Mouse (Mus musculus): Measurements from ENCODE around the gene Cxcr1. TPM values are rescaled to one million over a fixed set of nuclear protein-coding genes. Genes with fewer than 3 reads are reported as not detected.
A peak's percentile ranks its signal among the peaks of the same experiment; 100 is the strongest.

The Cxcr1 gene
- total and polyA plus RNA-seq, 3 experiments = not detected

DNA sequence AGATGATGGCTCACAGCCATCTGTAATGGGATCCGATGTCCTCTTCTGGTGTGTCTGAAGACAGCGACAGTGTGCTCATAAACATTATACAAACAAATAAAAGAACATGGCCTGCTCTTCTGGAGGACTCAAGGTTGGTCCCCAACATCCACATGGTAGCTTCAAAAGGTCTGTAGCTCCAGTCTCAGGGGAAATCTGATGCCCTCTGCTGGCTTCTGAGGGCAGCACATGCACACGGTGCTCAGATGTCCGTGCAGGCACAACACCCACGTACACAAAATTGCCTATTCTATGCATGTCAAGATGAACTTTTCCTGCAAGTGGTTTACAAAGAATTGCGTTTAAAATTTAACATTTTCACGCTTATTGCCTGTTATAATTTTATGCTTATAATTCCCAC, 1.5 kb upstream of the Cxcr1 start:
- TF ChIP-seq POLR2A (IDR thresholded peaks at IDR 0.05; ENCODE audit: insufficient read depth, low read depth, low read length) = no peak
- peak; percentile 76 for TF ChIP-seq CTCF (IDR thresholded peaks at IDR 0.05)
- no peak overlapping the region for H3K27ac ChIP-seq
- intact Hi-C loops (cut with DNase I) = no loop called here
- no peaks in the 10 kb centered on the region for H3K36me3 ChIP-seq (ENCODE audit: control insufficient read depth, insufficient read depth, low read length)
- no peak for DNase-seq
- H3K4me3 ChIP-seq = no peak overlapping the region
- no peaks in the 10 kb centered on the region for H3K27me3 ChIP-seq (ENCODE audit: control insufficient read depth, insufficient read depth, low read length)
- H3K4me1 ChIP-seq (ENCODE audit: control insufficient read depth, insufficient read depth, low read length) = no peaks in the 10 kb centered on the region
- H3K79me2 ChIP-seq (replicated peaks; ENCODE audit: control insufficient read depth, insufficient read depth, low read length) = no peaks in the 10 kb centered on the region
- 41% methylated on average over 7 of the region's 7 CpGs for WGBS
- no peak overlapping the region for H3K9ac ChIP-seq (ENCODE audit: low read depth, low read length)

GRCm38 (mm10) chr1:74192711-74193110, 1.7 kb downstream of the Cxcr1 start:
- Histone ChIP-seq H3K79me2 (replicated peaks; ENCODE audit: control insufficient read depth, insufficient read depth, low read length) (no peaks in the 10 kb centered on the region), H3K4me1 (ENCODE audit: control insufficient read depth, insufficient read depth, low read length) (no peaks in the 10 kb centered on the region), H3K27ac (no peak overlapping the region), H3K36me3 (ENCODE audit: control insufficient read depth, insufficient read depth, low read length) (no peaks in the 10 kb centered on the region), H3K4me3 (no peak overlapping the region), H3K27me3 (ENCODE audit: control insufficient read depth, insufficient read depth, low read length) (no peaks in the 10 kb centered on the region), H3K9ac (ENCODE audit: low read depth, low read length) (no peak overlapping the region)
- intact Hi-C loops (cut with DNase I) = no loop called here
- 69% methylated on average over 2 of the region's 2 CpGs for WGBS
- TF ChIP-seq POLR2A (IDR thresholded peaks at IDR 0.05; ENCODE audit: insufficient read depth, low read depth, low read length) = no peak
- TF ChIP-seq EP300 (IDR thresholded peaks at IDR 0.05; ENCODE audit: insufficient read depth, low read depth, low read length) = no peak
- no peak for TF ChIP-seq CTCF (IDR thresholded peaks at IDR 0.05)
- no peak for DNase-seq

DNA sequence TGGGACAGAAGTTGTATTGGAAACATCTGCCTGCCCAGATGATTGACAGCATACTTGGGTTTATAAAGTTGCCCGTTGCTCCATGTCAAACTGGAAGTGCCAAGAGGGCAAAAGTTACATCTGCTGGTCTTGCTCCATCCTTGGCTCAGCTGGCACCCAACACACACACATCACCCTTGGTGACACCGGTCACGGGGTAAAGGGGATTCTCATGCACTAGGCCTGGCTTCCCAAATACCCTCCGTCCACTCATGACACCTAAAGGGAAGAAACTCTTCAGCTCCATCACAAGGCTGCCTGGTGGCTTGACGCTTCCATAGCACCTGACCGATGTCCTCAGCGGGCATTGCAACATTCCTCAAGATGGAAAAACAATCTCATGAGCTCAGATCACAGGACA, 4.0 kb downstream of the Cxcr1 start:
- 91% methylated on average over 7 of the region's 7 CpGs for WGBS
- no peaks in the 10 kb centered on the region for H3K36me3 ChIP-seq (ENCODE audit: control insufficient read depth, insufficient read depth, low read length)
- no peaks in the 10 kb centered on the region for H3K79me2 ChIP-seq (replicated peaks; ENCODE audit: control insufficient read depth, insufficient read depth, low read length)
- no peaks in the 10 kb centered on the region for H3K27me3 ChIP-seq (ENCODE audit: control insufficient read depth, insufficient read depth, low read length)
- TF ChIP-seq EP300 (IDR thresholded peaks at IDR 0.05; ENCODE audit: insufficient read depth, low read depth, low read length) (no peak), POLR2A (IDR thresholded peaks at IDR 0.05; ENCODE audit: insufficient read depth, low read depth, low read length) (no peak), CTCF (IDR thresholded peaks at IDR 0.05) (no peak)
- no peaks in the 10 kb centered on the region for H3K4me1 ChIP-seq (ENCODE audit: control insufficient read depth, insufficient read depth, low read length)
- intact Hi-C loops (cut with DNase I) = no loop called here
- H3K9ac ChIP-seq (ENCODE audit: low read depth, low read length) = no peak overlapping the region
- no peak for DNase-seq
- H3K27ac ChIP-seq = no peak overlapping the region
- no peak overlapping the region for H3K4me3 ChIP-seq

GRCm38 (mm10) chr1:74183006-74183405, 11.4 kb downstream of the Cxcr1 start:
- Histone ChIP-seq H3K79me2 (replicated peaks; ENCODE audit: control insufficient read depth, insufficient read depth, low read length) (no peaks in the 10 kb centered on the region), H3K9ac (ENCODE audit: low read depth, low read length) (no peak overlapping the region), H3K27me3 (ENCODE audit: control insufficient read depth, insufficient read depth, low read length) (no peaks in the 10 kb centered on the region), H3K4me3 (no peak overlapping the region), H3K27ac (no peak overlapping the region), H3K4me1 (ENCODE audit: control insufficient read depth, insufficient read depth, low read length) (no peaks in the 10 kb centered on the region), H3K36me3 (ENCODE audit: control insufficient read depth, insufficient read depth, low read length) (no peaks in the 10 kb centered on the region)
- WGBS = 47% methylated on average over 2 of the region's 2 CpGs
- intact Hi-C loops (cut with DNase I) = no loop called here
- DNase-seq = no peak
- TF ChIP-seq EP300 (IDR thresholded peaks at IDR 0.05; ENCODE audit: insufficient read depth, low read depth, low read length) (no peak), POLR2A (IDR thresholded peaks at IDR 0.05; ENCODE audit: insufficient read depth, low read depth, low read length) (no peak), CTCF (IDR thresholded peaks at IDR 0.05) (no peak)

DNA sequence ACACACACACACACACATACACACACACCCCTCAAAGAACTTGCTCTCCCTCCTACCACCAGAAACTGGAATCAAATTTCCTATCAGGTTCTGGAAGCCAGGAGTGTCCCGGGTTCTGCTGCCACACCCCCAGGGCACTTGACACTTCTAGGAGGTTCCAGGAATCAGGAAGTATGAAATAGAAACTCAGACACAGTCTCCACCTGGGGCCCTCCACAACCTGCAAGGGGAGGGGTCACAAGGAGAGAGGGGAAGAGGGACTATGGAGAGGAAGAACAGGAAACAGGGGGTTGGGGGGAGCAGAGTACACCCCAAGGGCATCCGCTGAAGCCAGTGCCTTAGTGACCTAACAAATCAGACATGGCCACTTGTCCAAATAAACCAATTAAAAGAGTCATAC, 13.0 kb downstream of the Cxcr1 start:
- H3K27ac ChIP-seq = no peak overlapping the region
- no peaks in the 10 kb centered on the region for H3K4me1 ChIP-seq (ENCODE audit: control insufficient read depth, insufficient read depth, low read length)
- DNase-seq = no peak
- H3K27me3 ChIP-seq (ENCODE audit: control insufficient read depth, insufficient read depth, low read length) = no peaks in the 10 kb centered on the region
- intact Hi-C loops (cut with DNase I) = no loop called here
- no peak overlapping the region for H3K9ac ChIP-seq (ENCODE audit: low read depth, low read length)
- no peak overlapping the region for H3K4me3 ChIP-seq
- 52% methylated on average over 2 of the region's 2 CpGs for WGBS
- H3K36me3 ChIP-seq (ENCODE audit: control insufficient read depth, insufficient read depth, low read length) = no peaks in the 10 kb centered on the region
- no peaks in the 10 kb centered on the region for H3K79me2 ChIP-seq (replicated peaks; ENCODE audit: control insufficient read depth, insufficient read depth, low read length)
- TF ChIP-seq EP300 (IDR thresholded peaks at IDR 0.05; ENCODE audit: insufficient read depth, low read depth, low read length) (no peak), POLR2A (IDR thresholded peaks at IDR 0.05; ENCODE audit: insufficient read depth, low read depth, low read length) (no peak), CTCF (IDR thresholded peaks at IDR 0.05) (no peak)

DNA sequence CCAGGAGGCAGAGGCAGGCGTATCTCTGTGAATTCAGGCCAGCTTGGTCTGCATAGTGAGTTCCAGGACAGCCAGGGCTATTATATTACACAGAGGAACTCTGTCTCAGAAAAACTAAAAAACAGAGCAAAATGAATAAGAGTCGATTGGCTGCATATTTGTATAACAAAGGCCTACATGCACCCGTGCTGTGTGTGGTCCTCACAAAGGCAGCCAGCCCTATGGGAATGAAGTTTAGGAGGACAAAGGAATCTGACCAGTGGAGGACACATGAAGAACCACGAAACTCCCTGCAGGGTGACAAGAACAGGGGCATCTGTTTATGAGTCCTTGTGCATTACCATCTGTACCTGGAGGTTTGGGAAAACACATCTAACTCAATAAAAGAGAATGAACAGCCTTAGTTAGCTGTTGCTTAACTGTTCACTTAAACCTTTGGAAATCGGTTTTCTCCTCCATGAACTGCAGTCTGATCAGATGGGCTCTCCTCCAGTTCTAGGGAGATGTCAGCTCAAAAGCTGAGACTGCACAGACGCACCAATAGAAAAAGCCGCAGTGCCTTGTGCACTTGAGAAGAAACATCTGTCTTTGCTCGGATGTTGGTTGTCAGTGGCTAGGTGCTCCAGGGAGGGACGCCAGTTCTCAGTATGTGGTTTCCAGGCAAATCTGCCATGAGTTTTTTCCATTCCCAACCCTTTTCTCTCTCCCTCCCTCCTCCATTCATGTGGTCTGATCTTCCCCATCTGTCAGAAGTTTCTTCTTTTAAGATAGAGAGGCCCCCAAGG, 14.6 kb downstream of the Cxcr1 start:
- Histone ChIP-seq H3K79me2 (replicated peaks; ENCODE audit: control insufficient read depth, insufficient read depth, low read length) (no peaks in the 10 kb centered on the region), H3K4me1 (ENCODE audit: control insufficient read depth, insufficient read depth, low read length) (no peaks in the 10 kb centered on the region), H3K9ac (ENCODE audit: low read depth, low read length) (no peak overlapping the region), H3K27ac (no peak overlapping the region), H3K36me3 (ENCODE audit: control insufficient read depth, insufficient read depth, low read length) (no peaks in the 10 kb centered on the region), H3K4me3 (no peak overlapping the region), H3K27me3 (ENCODE audit: control insufficient read depth, insufficient read depth, low read length) (no peaks in the 10 kb centered on the region)
- intact Hi-C loops (cut with DNase I) = no loop called here
- WGBS = 46% methylated on average over 9 of the region's 9 CpGs
- DNase-seq = no peak
- TF ChIP-seq POLR2A (IDR thresholded peaks at IDR 0.05; ENCODE audit: insufficient read depth, low read depth, low read length) (no peak), CTCF (IDR thresholded peaks at IDR 0.05) (no peak)
